ENCODE assay signal across 23 mouse cellular contexts in the genomic region with DNA sequence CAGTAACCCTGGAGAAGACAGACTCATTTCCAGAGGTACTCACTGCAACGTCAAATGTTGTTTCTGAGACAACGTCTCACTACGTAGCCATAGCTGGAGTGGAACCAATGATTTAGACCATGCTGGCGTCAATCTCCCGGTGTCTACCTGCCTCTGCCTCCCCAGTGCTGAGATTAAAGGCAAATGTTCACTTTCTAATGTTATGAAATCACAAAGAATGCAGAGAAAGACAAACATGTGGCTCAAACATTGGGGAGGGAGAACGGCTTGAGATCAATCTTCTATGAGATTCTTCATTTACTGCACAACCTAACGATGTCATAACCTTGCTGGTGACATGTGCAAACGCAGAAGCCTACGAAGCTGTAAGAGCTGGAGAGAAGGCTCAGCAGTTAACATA. TPM values are rescaled to one million over a fixed set of nuclear protein-coding genes. Genes with fewer than 3 reads are reported as not detected.
A peak's percentile ranks its signal among the peaks of the same experiment; 100 is the strongest.
DNase-seq lines count a peak whose midpoint lies in the region; ATAC-seq and TF ChIP-seq lines count a peak whose summit lies in the region.
"Had no signal": no experiment of that assay in that cellular context is flagged by ENCODE, and none has a peak within 500 bp of the region (broad histone marks: within the 10 kb centered on the region; RNA-seq: fewer than 3 reads in every experiment).

No protein-coding gene starts in this region.

- no peak overlapping the region for H3K4me2 ChIP-seq in intestine, embryonic 14.5 days (ENCODE audit: low read length)
- H3K4me2 ChIP-seq in intestine, embryonic 16.5 days (ENCODE audit: low read depth, low read length) = no peak overlapping the region
- no peak overlapping the region for H3K4me2 ChIP-seq in liver, postnatal 0 days (ENCODE audit: low read depth, low read length)
- H3K4me2 ChIP-seq in liver, embryonic 12.5 days = no peak overlapping the region
- H3K4me2 ChIP-seq: embryonic facial prominence, embryonic 12.5 days; forebrain, embryonic 13.5 days; forebrain, embryonic 15.5 days had no signal

- no peak overlapping the region for H3K27ac ChIP-seq in intestine, embryonic 14.5 days (ENCODE audit: low read depth)
- H3K27ac ChIP-seq in intestine, embryonic 16.5 days (ENCODE audit: low read length) = no peak overlapping the region
- 0 out of 2 replicates have a peak overlapping the region, but pooled peaks have one; percentile 22 for H3K27ac ChIP-seq in liver, postnatal 0 days (ENCODE audit: low read depth)
- H3K27ac ChIP-seq in liver, embryonic 12.5 days = no peak overlapping the region
- H3K27ac ChIP-seq: embryonic facial prominence, embryonic 10.5 days; forebrain, embryonic 13.5 days; forebrain, embryonic 15.5 days had no signal

- no peak for TF ChIP-seq EP300 in liver, postnatal 0 days (IDR thresholded peaks at IDR 0.05; ENCODE audit: low read depth)

- DNase-seq in heart, adult 11 months = peak; percentile 62
- DNase-seq in heart, adult 9 months (ENCODE audit: low spot score in 2 of 2) = no peak
- peak; percentile 42 for DNase-seq in intestine, embryonic 14.5 days (ENCODE audit: low spot score)
- DNase-seq in liver, postnatal 0 days = no peak
- DNase-seq: adrenal gland, adult 8-10 months; adrenal gland, postnatal 14 days; adrenal gland, postnatal 36 days; B cell, adult 2 months; cerebellum, adult 11-12 months; cerebellum, adult 2 months; cerebellum, adult 9-10 months; cerebellum, postnatal 10 days; cerebellum, postnatal 25 days had no signal

- 83% methylated on average over 9 of the region's 9 CpGs for WGBS in intestine, embryonic 14.5 days
- 80% methylated on average over 9 of the region's 9 CpGs for WGBS in intestine, embryonic 16.5 days
- WGBS in liver, postnatal 0 days (ENCODE audit: insufficient replicate concordance) = 69% methylated on average over 9 of the region's 9 CpGs
- 82% methylated on average over 9 of the region's 9 CpGs for WGBS in liver, embryonic 12.5 days (ENCODE audit: insufficient replicate concordance)

- TF ChIP-seq CTCF in liver, postnatal 0 days (IDR thresholded peaks at IDR 0.05; ENCODE audit: low read depth) = no peak

- no peak for ATAC-seq in intestine, embryonic 14.5 days (replicated peaks; ENCODE audit: low FRiP score, low TSS enrichment, low read depth)
- no peak for ATAC-seq in intestine, embryonic 16.5 days
- ATAC-seq in liver, postnatal 0 days = no peak
- no peak for ATAC-seq in liver, embryonic 12.5 days
- ATAC-seq: activated CD4-positive, CD25-positive, alpha-beta regulatory T cell, adult 4 months; CD4-positive, CD25-positive, alpha-beta regulatory T cell, adult 4 months; forebrain, embryonic 13.5 days; forebrain, embryonic 15.5 days; Patski had no signal

- H3K36me3 ChIP-seq in intestine, embryonic 14.5 days (ENCODE audit: control insufficient read depth, insufficient read depth, low read length) = peaks cover 42% of the 10 kb centered on the region
- peaks cover 25% of the 10 kb centered on the region for H3K36me3 ChIP-seq in intestine, embryonic 16.5 days (ENCODE audit: control insufficient read depth, insufficient read depth, low read length)
- H3K36me3 ChIP-seq in liver, postnatal 0 days (replicated peaks; ENCODE audit: insufficient read depth, low read length) = peaks cover 29% of the 10 kb centered on the region
- peaks cover 62% of the 10 kb centered on the region for H3K36me3 ChIP-seq in liver, embryonic 12.5 days

- no peaks in the 10 kb centered on the region for H3K27me3 ChIP-seq in intestine, embryonic 14.5 days (replicated peaks; ENCODE audit: control insufficient read depth, insufficient read depth, low read length)
- no peaks in the 10 kb centered on the region for H3K27me3 ChIP-seq in intestine, embryonic 16.5 days (replicated peaks; ENCODE audit: control insufficient read depth, insufficient read depth, low read length)
- no peaks in the 10 kb centered on the region for H3K27me3 ChIP-seq in liver, postnatal 0 days (ENCODE audit: insufficient read depth, low read length)
- H3K27me3 ChIP-seq in liver, embryonic 12.5 days (replicated peaks) = no peaks in the 10 kb centered on the region
- H3K27me3 ChIP-seq: CH12.LX; embryonic facial prominence, embryonic 12.5 days; forebrain, embryonic 13.5 days; forebrain, embryonic 15.5 days; Patski had no signal

- no peak overlapping the region for H3K9ac ChIP-seq in intestine, embryonic 14.5 days (ENCODE audit: low read length)
- H3K9ac ChIP-seq in intestine, embryonic 16.5 days (ENCODE audit: low read depth, low read length) = no peak overlapping the region
- H3K9ac ChIP-seq in liver, postnatal 0 days (replicated peaks) = no peak overlapping the region
- no peak overlapping the region for H3K9ac ChIP-seq in liver, embryonic 12.5 days
- H3K9ac ChIP-seq: embryonic facial prominence, embryonic 12.5 days; forebrain, embryonic 13.5 days; forebrain, embryonic 15.5 days had no signal

- no peak overlapping the region for H3K4me3 ChIP-seq in intestine, embryonic 14.5 days (ENCODE audit: low read depth, low read length)
- no peak overlapping the region for H3K4me3 ChIP-seq in intestine, embryonic 16.5 days (ENCODE audit: low read length)
- H3K4me3 ChIP-seq in liver, postnatal 0 days (ENCODE audit: low read depth, low read length) = no peak overlapping the region
- H3K4me3 ChIP-seq in liver, embryonic 12.5 days = no peak overlapping the region
- H3K4me3 ChIP-seq: embryonic facial prominence, embryonic 10.5 days; embryonic facial prominence, embryonic 12.5 days; forebrain, embryonic 15.5 days had no signal

- H3K4me1 ChIP-seq in intestine, embryonic 14.5 days (replicated peaks; ENCODE audit: control insufficient read depth, insufficient read depth, low read length) = peaks cover 20% of the 10 kb centered on the region
- H3K4me1 ChIP-seq in intestine, embryonic 16.5 days (ENCODE audit: control insufficient read depth, insufficient read depth, low read length) = peaks cover 3% of the 10 kb centered on the region
- H3K4me1 ChIP-seq in liver, postnatal 0 days (ENCODE audit: insufficient read depth) = peaks cover 13% of the 10 kb centered on the region
- peaks cover 50% of the 10 kb centered on the region for H3K4me1 ChIP-seq in liver, embryonic 12.5 days

- H3K9me3 ChIP-seq in intestine, embryonic 14.5 days (ENCODE audit: control insufficient read depth, low read length) = peaks cover 2% of the 10 kb centered on the region; the same call in 1 of the 2 replicates
- H3K9me3 ChIP-seq in intestine, embryonic 16.5 days (ENCODE audit: control insufficient read depth, low read length) = peaks cover 3% of the 10 kb centered on the region; the same call in 1 of the 2 replicates
- H3K9me3 ChIP-seq in liver, postnatal 0 days (ENCODE audit: low read length) = peaks cover 11% of the 10 kb centered on the region
- H3K9me3 ChIP-seq in liver, embryonic 12.5 days (replicated peaks) = peaks cover 5% of the 10 kb centered on the region

RNA-seq across cellular contexts. Expression of gene Gm20422, which starts 3.5 kb away (rescaled TPM):
- 0.73 and 1.3 TPM in 2 replicates for polyA plus RNA-seq in intestine, embryonic 14.5 days (2014; fragmentation: Nextera tagmentation; extraction: Ambion mirVana)
- 0.54 TPM in 1 of 2 replicates, not detected in the other for polyA plus RNA-seq in intestine, embryonic 16.5 days (2015; fragmentation: Nextera tagmentation; extraction: Ambion mirVana)
- polyA plus RNA-seq in liver, postnatal 0 days (2015; fragmentation: Nextera tagmentation; extraction: Ambion mirVana) = 0.18 and 0.86 TPM in 2 replicates
- polyA plus RNA-seq in liver, embryonic 12.5 days (2016; fragmentation: Nextera tagmentation; extraction: Ambion mirVana) = 0.32 TPM in 1 of 2 replicates, not detected in the other
- polyA plus RNA-seq: embryonic facial prominence, embryonic 12.5 days; forebrain, embryonic 15.5 days had no signal

RNA-seq across cellular contexts. Expression of gene Atp13a1, which starts 19.7 kb away (rescaled TPM):
- 52.6 and 55.9 TPM in 2 replicates for polyA plus RNA-seq in intestine, embryonic 14.5 days (2014; fragmentation: Nextera tagmentation; extraction: Ambion mirVana)
- polyA plus RNA-seq in intestine, embryonic 16.5 days (2015; fragmentation: Nextera tagmentation; extraction: Ambion mirVana) = 50.0 and 53.7 TPM in 2 replicates
- 12.9 and 13.8 TPM in 2 replicates for polyA plus RNA-seq in liver, postnatal 0 days (2015; fragmentation: Nextera tagmentation; extraction: Ambion mirVana)
- 32.8 and 33.9 TPM in 2 replicates for polyA plus RNA-seq in liver, embryonic 12.5 days (2016; fragmentation: Nextera tagmentation; extraction: Ambion mirVana)

RNA-seq across cellular contexts. Expression of gene Zfp866, which starts 19.8 kb away (rescaled TPM):
- polyA plus RNA-seq in intestine, embryonic 14.5 days (2014; fragmentation: Nextera tagmentation; extraction: Ambion mirVana) = 27.4 and 27.5 TPM in 2 replicates
- 15.6 and 16.7 TPM in 2 replicates for polyA plus RNA-seq in intestine, embryonic 16.5 days (2015; fragmentation: Nextera tagmentation; extraction: Ambion mirVana)
- polyA plus RNA-seq in liver, postnatal 0 days (2015; fragmentation: Nextera tagmentation; extraction: Ambion mirVana) = 3.6 and 4.6 TPM in 2 replicates
- polyA plus RNA-seq in liver, embryonic 12.5 days (2016; fragmentation: Nextera tagmentation; extraction: Ambion mirVana) = 10.9 and 12.3 TPM in 2 replicates

RNA-seq across cellular contexts. Expression of gene Zfp963, which starts 21.5 kb away (rescaled TPM):
- 5.6 and 5.8 TPM in 2 replicates for polyA plus RNA-seq in intestine, embryonic 14.5 days (2014; fragmentation: Nextera tagmentation; extraction: Ambion mirVana)
- polyA plus RNA-seq in intestine, embryonic 16.5 days (2015; fragmentation: Nextera tagmentation; extraction: Ambion mirVana) = 4.9 and 6.2 TPM in 2 replicates
- 2.1 and 2.3 TPM in 2 replicates for polyA plus RNA-seq in liver, postnatal 0 days (2015; fragmentation: Nextera tagmentation; extraction: Ambion mirVana)
- 1.8 and 2.3 TPM in 2 replicates for polyA plus RNA-seq in liver, embryonic 12.5 days (2016; fragmentation: Nextera tagmentation; extraction: Ambion mirVana)

RNA-seq across cellular contexts. Expression of gene Gmip, which starts 37.3 kb away (rescaled TPM):
- polyA plus RNA-seq in intestine, embryonic 14.5 days (2014; fragmentation: Nextera tagmentation; extraction: Ambion mirVana) = 10.4 and 12.3 TPM in 2 replicates
- 8.2 and 13.5 TPM in 2 replicates for polyA plus RNA-seq in intestine, embryonic 16.5 days (2015; fragmentation: Nextera tagmentation; extraction: Ambion mirVana)
- polyA plus RNA-seq in liver, postnatal 0 days (2015; fragmentation: Nextera tagmentation; extraction: Ambion mirVana) = 6.2 and 7.4 TPM in 2 replicates
- polyA plus RNA-seq in liver, embryonic 12.5 days (2016; fragmentation: Nextera tagmentation; extraction: Ambion mirVana) = 5.4 and 6.6 TPM in 2 replicates

Comparison
In these comparisons a context has a peak if more than half of its experiments do, and no peak if none do; other contexts are left out.
1. DNase-seq: peak in heart, adult 11 months (single experiment) and intestine, embryonic 14.5 days (single experiment); none in heart, adult 9 months (0 of 2) and liver, postnatal 0 days (single experiment).